Comparison of ENCODE assay signal across 30 mouse cellular contexts in genomic region chr9:102309278-102309677, GRCm38 (mm10). TPM values are rescaled to one million over a fixed set of nuclear protein-coding genes. Genes with fewer than 3 reads are reported as not detected.
"Had no signal": no experiment of that assay in that cellular context is flagged by ENCODE, and none has a peak within 500 bp of the region (broad histone marks: within the 10 kb centered on the region; RNA-seq: fewer than 3 reads in every experiment).

No protein-coding gene starts in this region.

- H3K36me3 ChIP-seq: heart, embryonic 12.5 days; heart, embryonic 13.5 days; heart, embryonic 15.5 days; hindbrain, embryonic 10.5 days; hindbrain, embryonic 12.5 days; hindbrain, embryonic 13.5 days; hindbrain, embryonic 15.5 days; intestine, embryonic 15.5 days; kidney, embryonic 15.5 days had no signal

- DNase-seq: heart, postnatal 10 days; heart, postnatal 14 days; heart, postnatal 36 days; kidney, adult 11 months; kidney, adult 18-20 months; kidney, adult 2 months; kidney, adult 8-10 months; kidney, adult 9 months; kidney, postnatal 10 days; kidney, postnatal 14 days; kidney, postnatal 25 days; kidney, postnatal 36 days; kidney, postnatal 4 days; layer of hippocampus, adult 9-11 months; layer of hippocampus, postnatal 36 days had no signal

- H3K4me3 ChIP-seq: heart, embryonic 12.5 days; heart, embryonic 13.5 days; heart, embryonic 15.5 days; hindbrain, embryonic 10.5 days; hindbrain, embryonic 12.5 days; hindbrain, embryonic 13.5 days; hindbrain, embryonic 15.5 days; intestine, embryonic 15.5 days; kidney, embryonic 15.5 days; layer of hippocampus, adult 2 months; left cerebral cortex, adult 2 months had no signal

- H3K27me3 ChIP-seq: hindbrain, embryonic 12.5 days; hindbrain, embryonic 13.5 days; intestine, embryonic 15.5 days; kidney, embryonic 15.5 days had no signal

- H3K9ac ChIP-seq: heart, embryonic 12.5 days; heart, embryonic 13.5 days; heart, embryonic 15.5 days; hindbrain, embryonic 12.5 days; hindbrain, embryonic 13.5 days; hindbrain, embryonic 14.5 days; hindbrain, embryonic 15.5 days; intestine, embryonic 15.5 days; kidney, embryonic 15.5 days had no signal

- H3K27ac ChIP-seq: hindbrain, embryonic 10.5 days; hindbrain, embryonic 12.5 days; hindbrain, embryonic 13.5 days; hindbrain, embryonic 15.5 days; hindbrain, postnatal 0 days; intestine, embryonic 15.5 days; layer of hippocampus, adult 2 months; left cerebral cortex, adult 2 months had no signal

- H3K4me1 ChIP-seq: intestine, embryonic 15.5 days had no signal

RNA-seq across cellular contexts. Expression of gene Ephb1, which starts 45.2 kb away (rescaled TPM):
- total RNA-seq: hematopoietic stem cell, adult 5-6 weeks had no signal
- polyA plus RNA-seq: inflammation-experienced regulatory T-cells, adult 6 months had no signal
